Mouse (Mus musculus) bone marrow macrophage, adult 2 months (primary cell): ENCODE measurements around the gene Prss56.

Experiments used
- CTCF ChIP-seq: IDR thresholded peaks from 2 replicates; pipeline ENCODE4 v1.5.1; 2012; ENCODE audit warnings: low read depth, mild to moderate bottlenecking, low read length, moderate library complexity
- POLR2A ChIP-seq: IDR thresholded peaks from 2 replicates; pipeline ENCODE4 v1.6.1; 2012; ENCODE audit warnings: mild to moderate bottlenecking, low read depth, low read length, borderline replicate concordance

DNA sequence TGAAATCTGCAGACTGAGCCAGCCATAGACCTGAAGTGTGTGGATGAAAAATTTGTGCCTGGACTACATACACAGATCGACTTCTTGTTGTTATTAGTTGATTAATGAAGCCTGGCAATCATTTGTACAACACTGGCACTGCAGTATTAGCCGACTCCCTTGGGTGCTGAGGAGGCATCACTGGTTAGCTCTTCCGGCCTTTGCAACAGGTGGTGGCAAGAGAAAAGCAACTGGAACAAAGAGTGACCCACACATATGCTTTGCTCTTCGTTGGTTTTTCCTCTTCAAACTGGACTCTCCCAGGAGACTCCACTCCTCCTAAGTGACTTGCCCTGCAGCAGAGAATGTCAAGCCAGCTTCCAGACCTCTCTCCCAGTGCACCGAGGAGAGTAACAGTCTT is 20.7 kb downstream of the Prss56 start:
- TF ChIP-seq CTCF: no peak
- no peak for TF ChIP-seq POLR2A
